Mouse (Mus musculus) kidney, embryonic 14.5 days (tissue): ENCODE data around the gene Trmt13. TPM values are rescaled to one million over a fixed set of nuclear protein-coding genes. Genes with fewer than 3 reads are reported as not detected.
"Not testable (repeated sequence)": the region's sequence is repeated elsewhere in the genome, so short reads cannot be mapped to it uniquely, and the experiment has no call there.

Experiments
- ATAC-seq: fragments of 200-750 bp; cut with Nextera tagmentation; 2 replicates; pipeline ENCODE4 v1.8.0; 2017; ENCODE audit warnings: moderate number of reproducible peaks, mild to moderate bottlenecking, moderate TSS enrichment, moderate library complexity; ENCODE audit not compliant: low FRiP score, low TSS enrichment
- H3K27ac ChIP-seq: fragments of 300-500 bp; sonication (generic); 2 replicates; pipeline ENCODE4 v1.5.1; 2014; ENCODE audit warnings: low read depth, mild to moderate bottlenecking, low read length, moderate library complexity, mixed read lengths
- H3K27me3 ChIP-seq: fragments of 300-500 bp; sonication (generic); 2 replicates; pipeline ENCODE4 v1.6.1; 2014; ENCODE audit warnings: mild to moderate bottlenecking, low read length; ENCODE audit not compliant: control insufficient read depth, insufficient read depth
- H3K36me3 ChIP-seq: fragments of 300-500 bp; sonication (generic); 2 replicates; pipeline ENCODE4 v1.6.1; 2014; ENCODE audit warnings: low read length, mixed read lengths; ENCODE audit not compliant: control insufficient read depth, insufficient read depth
- H3K4me1 ChIP-seq: fragments of 300-500 bp; sonication (generic); 2 replicates; pipeline ENCODE4 v1.6.1; 2014; ENCODE audit warnings: low read length, mixed read lengths; ENCODE audit not compliant: control insufficient read depth, insufficient read depth
- H3K4me2 ChIP-seq: fragments of 300-500 bp; sonication (generic); replicated peaks from 2 replicates; pipeline ENCODE4 v1.6.1; 2014; ENCODE audit warnings: low read depth, mild to moderate bottlenecking, low read length
- H3K4me3 ChIP-seq: fragments of 300-500 bp; sonication (generic); 2 replicates; pipeline ENCODE4 v1.5.1; 2014; ENCODE audit warnings: mild to moderate bottlenecking, low read length
- H3K9ac ChIP-seq: fragments of 300-500 bp; sonication (generic); 2 replicates; pipeline ENCODE4 v1.6.1; 2014; ENCODE audit warnings: low read depth, mild to moderate bottlenecking, low read length, moderate library complexity
- H3K9me3 ChIP-seq: fragments of 300-500 bp; sonication (generic); 2 replicates; pipeline ENCODE4 v1.6.1; 2016; ENCODE audit warnings: low read length; ENCODE audit not compliant: control insufficient read depth
- WGBS: fragments of 180-500 bp; shearing (Covaris S2); extraction: QIAGEN DNeasy Blood & Tissue Kit; methylation state at CpG from one replicate; pipeline ENCODE4 v1.1.7; 2014; 5-methylcytosine and 5-hydroxymethylcytosine counted together
- polyA plus RNA-seq: library from polyadenylated mRNA; unstranded; fragments of >200 nt; fragmentation: Nextera tagmentation; extraction: Ambion mirVana; gene quantifications from 2 replicates; pipeline ENCODE4 v1.2.1, GENCODE M21; 2014

Trmt13 gene
- polyA plus RNA-seq, 1 experiment from 2014 or later, result 28.7 TPM

- WGBS, result 93% methylated on average over 9 of the region's 9 CpGs
Measured at GRCm38 (mm10) chr3:116582201-116582600, 32.2 kb downstream of the Trmt13 start.

GRCm38 (mm10) chr3:116577286-116577685, 37.1 kb downstream of the Trmt13 start:
- Histone ChIP-seq H3K36me3 (peaks cover 16% of the 10 kb centered on the region), H3K9me3 (no peaks in the 10 kb centered on the region), H3K9ac (no peak overlapping the region), H3K4me3 (no peak overlapping the region), H3K4me1 (no peaks in the 10 kb centered on the region), H3K4me2 (no peak overlapping the region), H3K27me3 (no peaks in the 10 kb centered on the region), H3K27ac (no peak overlapping the region)
- ATAC-seq, result no peak
- WGBS, result 64% methylated on average over 3 of the region's 3 CpGs

More at GRCm38 (mm10) chr3:116582201-116582600, 32.2 kb downstream of the Trmt13 start:
- no peak overlapping the region for H3K4me2 ChIP-seq
- H3K27ac ChIP-seq, result no peak overlapping the region
- no peaks in the 10 kb centered on the region for H3K27me3 ChIP-seq
- H3K9ac ChIP-seq, result no peak overlapping the region
- H3K9me3 ChIP-seq, result no peaks in the 10 kb centered on the region
- no peaks in the 10 kb centered on the region for H3K4me1 ChIP-seq
- no peak for ATAC-seq
- peaks cover 59% of the 10 kb centered on the region for H3K36me3 ChIP-seq
- H3K4me3 ChIP-seq, result no peak overlapping the region

GRCm38 (mm10) chr3:116570628-116571027, 43.8 kb downstream of the Trmt13 start:
- Histone ChIP-seq H3K9me3 (peaks cover 3% of the 10 kb centered on the region; the same call in 1 of the 2 replicates), H3K27ac (no peak overlapping the region), H3K36me3 (no peaks in the 10 kb centered on the region), H3K4me2 (no peak overlapping the region), H3K9ac (no peak overlapping the region), H3K4me1 (no peaks in the 10 kb centered on the region), H3K27me3 (no peaks in the 10 kb centered on the region), H3K4me3 (no peak overlapping the region)
- ATAC-seq, result no peak
- 63% methylated on average over 2 of the region's 2 CpGs for WGBS

- Histone ChIP-seq H3K4me3 (no peak overlapping the region), H3K36me3 (no peaks in the 10 kb centered on the region), H3K4me2 (no peak overlapping the region), H3K9me3 (peaks cover 3% of the 10 kb centered on the region; the same call in 1 of the 2 replicates), H3K27me3 (no peaks in the 10 kb centered on the region), H3K27ac (no peak overlapping the region), H3K9ac (no peak overlapping the region), H3K4me1 (no peaks in the 10 kb centered on the region)
- ATAC-seq, result no peak
- WGBS, result 84% methylated on average over 7 of the region's 7 CpGs
Measured at GRCm38 (mm10) chr3:116563095-116563492, 51.3 kb downstream of the Trmt13 start.

- no peak for ATAC-seq
- no peaks in the 10 kb centered on the region for H3K27me3 ChIP-seq
- H3K9me3 ChIP-seq, result peaks cover 3% of the 10 kb centered on the region; the same call in 1 of the 2 replicates
- WGBS, result 80% methylated on average over 7 of the region's 7 CpGs
- H3K4me3 ChIP-seq, result no peak within 1 kb of the TSS
- no peak within 1 kb of the TSS for H3K27ac ChIP-seq
- H3K4me1 ChIP-seq, result no peaks in the 10 kb centered on the region
- H3K4me2 ChIP-seq, result no peak within 1 kb of the TSS
- no peaks in the 10 kb centered on the region for H3K36me3 ChIP-seq
- H3K9ac ChIP-seq, result no peak within 1 kb of the TSS
Measured at GRCm38 (mm10) chr3:116562408-116563094, 51.8 kb downstream of the Trmt13 start, which contains the start of gene Lrrc39. Lrrc39 (plus strand) TSS chr3:116562973.

- not testable (repeated sequence) for H3K9me3 ChIP-seq, H3K36me3 ChIP-seq, ATAC-seq, H3K27me3 ChIP-seq, H3K27ac ChIP-seq, H3K9ac ChIP-seq, H3K4me1 ChIP-seq, H3K4me2 ChIP-seq, H3K4me3 ChIP-seq
- WGBS, result 96% methylated on average over 13 of the region's 14 CpGs
Measured at GRCm38 (mm10) chr3:116561315-116561714, 53.1 kb downstream of the Trmt13 start.

- no peak overlapping the region for H3K4me2 ChIP-seq
- no peak for ATAC-seq
- no peak overlapping the region for H3K9ac ChIP-seq
- H3K4me3 ChIP-seq, result no peak overlapping the region
- no peaks in the 10 kb centered on the region for H3K9me3 ChIP-seq
- peaks cover 26% of the 10 kb centered on the region; the same call in 1 of the 2 replicates for H3K36me3 ChIP-seq
- H3K27ac ChIP-seq, result no peak overlapping the region
- WGBS, result 91% methylated on average over 5 of the region's 5 CpGs
- H3K4me1 ChIP-seq, result no peaks in the 10 kb centered on the region
- H3K27me3 ChIP-seq, result no peaks in the 10 kb centered on the region
Measured at GRCm38 (mm10) chr3:116551362-116551761, 63.0 kb downstream of the Trmt13 start.

GRCm38 (mm10) chr3:116547430-116547829, 67.0 kb downstream of the Trmt13 start:
- Histone ChIP-seq H3K4me1 (no peaks in the 10 kb centered on the region), H3K27ac (no peak overlapping the region), H3K4me3 (no peak overlapping the region), H3K4me2 (no peak overlapping the region), H3K36me3 (peaks cover 33% of the 10 kb centered on the region; the same call in 1 of the 2 replicates), H3K9ac (no peak overlapping the region), H3K27me3 (no peaks in the 10 kb centered on the region), H3K9me3 (no peaks in the 10 kb centered on the region)
- ATAC-seq, result no peak
- WGBS, result 87% methylated on average over 5 of the region's 5 CpGs

- Histone ChIP-seq H3K27me3 (no peaks in the 10 kb centered on the region), H3K4me3 (no peak overlapping the region), H3K4me1 (no peaks in the 10 kb centered on the region), H3K36me3 (peaks cover 37% of the 10 kb centered on the region), H3K27ac (no peak overlapping the region), H3K4me2 (no peak overlapping the region), H3K9me3 (no peaks in the 10 kb centered on the region), H3K9ac (no peak overlapping the region)
- 41% methylated on average over 3 of the region's 3 CpGs for WGBS
- ATAC-seq, result no peak
Measured at GRCm38 (mm10) chr3:116542532-116542931, 71.9 kb downstream of the Trmt13 start.
